Comparison of ENCODE assay signal across 26 mouse cellular contexts in the genomic region with DNA sequence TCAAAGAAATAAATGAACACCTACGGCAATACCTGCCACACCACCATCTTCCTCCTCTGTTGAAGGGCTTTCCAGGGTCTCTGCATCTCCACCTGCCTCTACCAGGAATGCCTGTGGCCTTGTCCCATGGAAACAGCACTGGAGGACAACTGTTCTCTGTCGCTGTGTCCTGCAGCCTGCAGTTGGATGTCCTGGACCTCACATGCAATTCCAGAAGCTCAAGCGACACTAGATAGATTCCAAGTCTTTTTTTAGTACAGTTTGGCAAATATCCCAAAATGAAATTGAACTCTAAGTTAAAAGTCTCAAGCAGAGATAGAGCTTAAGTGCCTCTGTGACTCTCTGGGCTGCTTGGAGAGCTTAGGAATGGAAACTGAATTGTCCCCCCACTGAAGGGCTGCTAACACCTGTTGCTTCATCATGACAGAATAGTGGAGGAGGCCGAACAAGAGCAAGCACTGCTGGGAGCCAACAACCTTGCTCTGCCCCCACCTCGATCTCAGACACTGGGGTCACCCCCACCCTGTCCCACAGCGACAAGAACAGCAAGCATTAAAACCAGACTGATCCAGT. TPM values are rescaled to one million over a fixed set of nuclear protein-coding genes. Genes with fewer than 3 reads are reported as not detected.
A peak's percentile ranks its signal among the peaks of the same experiment; 100 is the strongest.
DNase-seq lines count a peak whose midpoint lies in the region; ATAC-seq and TF ChIP-seq lines count a peak whose summit lies in the region.
"Had no signal": no experiment of that assay in that cellular context is flagged by ENCODE, and none has a peak within 500 bp of the region (broad histone marks: within the 10 kb centered on the region; RNA-seq: fewer than 3 reads in every experiment).

No protein-coding gene starts in this region.

- 0 out of 2 replicates have a peak, but pooled peaks have one; percentile 34 for ATAC-seq in lung, embryonic 16.5 days (ENCODE audit: low read depth)
- peak; percentile 81 for ATAC-seq in heart, postnatal 0 days (ENCODE audit: insufficient read depth, low read depth)
- no peak for ATAC-seq in stomach, postnatal 0 days (ENCODE audit: low FRiP score, low TSS enrichment)
- no peak for ATAC-seq in liver, postnatal 0 days
- ATAC-seq: CD4-positive, CD25-positive, alpha-beta regulatory T cell, adult 4 months; forebrain, postnatal 0 days; intestine, embryonic 15.5 days; Patski had no signal

- 0 out of 2 replicates have a peak, but pooled peaks cover 2% of the 10 kb centered on the region for H3K4me1 ChIP-seq in lung, embryonic 16.5 days (replicated peaks; ENCODE audit: control insufficient read depth, insufficient read depth, low read length)
- H3K4me1 ChIP-seq in heart, postnatal 0 days (ENCODE audit: control insufficient read depth, insufficient read depth), result peaks cover 21% of the 10 kb centered on the region
- H3K4me1 ChIP-seq in stomach, postnatal 0 days (replicated peaks; ENCODE audit: control insufficient read depth, insufficient read depth), result no peaks in the 10 kb centered on the region
- no peaks in the 10 kb centered on the region for H3K4me1 ChIP-seq in liver, postnatal 0 days (ENCODE audit: insufficient read depth)
- H3K4me1 ChIP-seq: embryonic facial prominence, embryonic 15.5 days; forebrain, embryonic 10.5 days; hindbrain, embryonic 15.5 days; intestine, embryonic 15.5 days had no signal

- H3K4me2 ChIP-seq in lung, embryonic 16.5 days (ENCODE audit: low read depth, low read length), result no peak overlapping the region
- peak overlapping the region; percentile 49 for H3K4me2 ChIP-seq in heart, postnatal 0 days (ENCODE audit: low read depth, low read length)
- H3K4me2 ChIP-seq in stomach, postnatal 0 days (replicated peaks; ENCODE audit: low read depth), result no peak overlapping the region
- H3K4me2 ChIP-seq in liver, postnatal 0 days (ENCODE audit: low read depth, low read length), result no peak overlapping the region
- H3K4me2 ChIP-seq: embryonic facial prominence, embryonic 15.5 days; hindbrain, embryonic 15.5 days; intestine, embryonic 15.5 days; kidney, embryonic 15.5 days; midbrain, embryonic 11.5 days had no signal

- intact Hi-C loops in gastrocnemius, adult 2 months (cut with DNase I), result no loop called here

- H3K36me3 ChIP-seq in lung, embryonic 16.5 days (ENCODE audit: control insufficient read depth, insufficient read depth, low read length), result no peaks in the 10 kb centered on the region
- peaks cover 5% of the 10 kb centered on the region; the same call in 1 of the 2 replicates for H3K36me3 ChIP-seq in heart, postnatal 0 days (replicated peaks; ENCODE audit: control insufficient read depth, insufficient read depth, low read length)
- H3K36me3 ChIP-seq in stomach, postnatal 0 days (ENCODE audit: control insufficient read depth, insufficient read depth, low read length), result no peaks in the 10 kb centered on the region
- H3K36me3 ChIP-seq in liver, postnatal 0 days (replicated peaks; ENCODE audit: insufficient read depth, low read length), result no peaks in the 10 kb centered on the region
- H3K36me3 ChIP-seq: embryonic facial prominence, embryonic 15.5 days; forebrain, embryonic 10.5 days; hindbrain, embryonic 15.5 days; intestine, embryonic 15.5 days; kidney, embryonic 15.5 days had no signal

- TF ChIP-seq EP300 in heart, postnatal 0 days (IDR thresholded peaks at IDR 0.05; ENCODE audit: low read depth), result peak; percentile 42; the same call in 1 of the 2 replicates
- no peak for TF ChIP-seq EP300 in stomach, postnatal 0 days (optimal IDR thresholded peaks at IDR 0.05)
- TF ChIP-seq EP300 in liver, postnatal 0 days (IDR thresholded peaks at IDR 0.05; ENCODE audit: low read depth), result no peak

- H3K27ac ChIP-seq in gastrocnemius, adult 2 months, result no peak overlapping the region; the same call in 1 of the 2 replicates
- no peak overlapping the region for H3K27ac ChIP-seq in lung, embryonic 16.5 days (ENCODE audit: low read length)
- H3K27ac ChIP-seq in heart, postnatal 0 days (ENCODE audit: low read depth), result peak overlapping the region; percentile 91
- H3K27ac ChIP-seq in stomach, postnatal 0 days (replicated peaks), result no peak overlapping the region
- no peak overlapping the region for H3K27ac ChIP-seq in liver, postnatal 0 days (ENCODE audit: low read depth)
- H3K27ac ChIP-seq: embryonic facial prominence, embryonic 15.5 days; forebrain, embryonic 10.5 days; hindbrain, embryonic 15.5 days; intestine, embryonic 15.5 days; kidney, embryonic 15.5 days had no signal

- H3K9me3 ChIP-seq in lung, embryonic 16.5 days (ENCODE audit: control insufficient read depth, low read length), result no peaks in the 10 kb centered on the region
- no peaks in the 10 kb centered on the region for H3K9me3 ChIP-seq in heart, postnatal 0 days (replicated peaks; ENCODE audit: control insufficient read depth, low read length)
- no peaks in the 10 kb centered on the region for H3K9me3 ChIP-seq in stomach, postnatal 0 days (ENCODE audit: control insufficient read depth, low read length)
- no peaks in the 10 kb centered on the region for H3K9me3 ChIP-seq in liver, postnatal 0 days (ENCODE audit: low read length)
- H3K9me3 ChIP-seq: embryonic facial prominence, embryonic 15.5 days; forebrain, embryonic 10.5 days; hindbrain, embryonic 15.5 days; intestine, embryonic 15.5 days; kidney, embryonic 15.5 days had no signal

- DNase-seq in gastrocnemius, adult 2 months, result no peak
- DNase-seq in gastrocnemius, adult 8-10 months (ENCODE audit: low spot score in 2 of 2), result no peak
- no peak for DNase-seq in lung, postnatal 10 days
- DNase-seq in heart, postnatal 0 days (ENCODE audit: low spot score), result peak; percentile 79
- DNase-seq in stomach, postnatal 0 days (ENCODE audit: low spot score), result no peak
- DNase-seq in liver, postnatal 0 days, result no peak
- DNase-seq in spleen, postnatal 10 days (ENCODE audit: low spot score in 2 of 2), result no peak
- DNase-seq: adrenal gland, adult 8-10 months; cerebellum, postnatal 10 days; forebrain, postnatal 0 days; layer of hippocampus, postnatal 36 days; liver; spleen, adult 18-20 months; thymus, adult 18-20 months; thymus, postnatal 4 days had no signal

- TF ChIP-seq CTCF in gastrocnemius, adult 2 months (IDR thresholded peaks at IDR 0.05), result no peak
- no peak for TF ChIP-seq CTCF in heart, postnatal 0 days (IDR thresholded peaks at IDR 0.05; ENCODE audit: low read depth)
- TF ChIP-seq CTCF in stomach, postnatal 0 days (IDR thresholded peaks at IDR 0.05; ENCODE audit: low read depth), result no peak
- TF ChIP-seq CTCF in liver, postnatal 0 days (IDR thresholded peaks at IDR 0.05; ENCODE audit: low read depth), result no peak

- H3K27me3 ChIP-seq in lung, embryonic 16.5 days (ENCODE audit: control insufficient read depth, insufficient read depth, low read depth, low read length), result no peaks in the 10 kb centered on the region
- H3K27me3 ChIP-seq in heart, postnatal 0 days (ENCODE audit: control insufficient read depth, insufficient read depth, low read length), result no peaks in the 10 kb centered on the region
- no peaks in the 10 kb centered on the region for H3K27me3 ChIP-seq in stomach, postnatal 0 days (ENCODE audit: control insufficient read depth, insufficient read depth, low read length)
- H3K27me3 ChIP-seq in liver, postnatal 0 days (ENCODE audit: insufficient read depth, low read length), result no peaks in the 10 kb centered on the region
- H3K27me3 ChIP-seq: embryonic facial prominence, embryonic 15.5 days; hindbrain, embryonic 15.5 days; intestine, embryonic 15.5 days; kidney, embryonic 15.5 days had no signal

- H3K9ac ChIP-seq in lung, embryonic 16.5 days (ENCODE audit: low read length), result no peak overlapping the region
- H3K9ac ChIP-seq in heart, postnatal 0 days (replicated peaks; ENCODE audit: low read depth, low read length), result 0 out of 2 replicates have a peak overlapping the region, but pooled peaks have one; percentile 20
- no peak overlapping the region for H3K9ac ChIP-seq in stomach, postnatal 0 days (ENCODE audit: low read length)
- H3K9ac ChIP-seq in liver, postnatal 0 days (replicated peaks), result no peak overlapping the region
- H3K9ac ChIP-seq: embryonic facial prominence, embryonic 15.5 days; forebrain, postnatal 0 days; hindbrain, embryonic 15.5 days; intestine, embryonic 15.5 days; kidney, embryonic 15.5 days had no signal

- WGBS in lung, embryonic 16.5 days, result 37% methylated on average over 6 of the region's 6 CpGs
- WGBS in heart, postnatal 0 days, result 24% methylated on average over 6 of the region's 6 CpGs
- WGBS in stomach, postnatal 0 days, result 50% methylated on average over 6 of the region's 6 CpGs
- 58% methylated on average over 6 of the region's 6 CpGs for WGBS in liver, postnatal 0 days (ENCODE audit: insufficient replicate concordance)

- H3K4me3 ChIP-seq in gastrocnemius, adult 2 months, result peak overlapping the region; percentile 5; the same call in 1 of the 2 replicates
- H3K4me3 ChIP-seq in lung, embryonic 16.5 days (ENCODE audit: low read length), result no peak overlapping the region
- H3K4me3 ChIP-seq in heart, postnatal 0 days (ENCODE audit: low read depth, low read length), result peak overlapping the region; percentile 33
- no peak overlapping the region for H3K4me3 ChIP-seq in stomach, postnatal 0 days (ENCODE audit: low read depth, low read length)
- H3K4me3 ChIP-seq in liver, postnatal 0 days (ENCODE audit: low read depth, low read length), result no peak overlapping the region
- H3K4me3 ChIP-seq: embryonic facial prominence, embryonic 15.5 days; forebrain, embryonic 10.5 days; hindbrain, embryonic 15.5 days; intestine, embryonic 15.5 days; kidney, embryonic 15.5 days; myocyte had no signal

RNA-seq across cellular contexts. Expression of a gene that starts 22.9 kb away (rescaled TPM):
- total RNA-seq in gastrocnemius, adult 2 months (2021), result under 1 TPM; 0.25 to 0.54 TPM
- total RNA-seq in gastrocnemius, adult 8-10 months (2022), result under 1 TPM in 1 of 4 experiments, not detected in 3; 0.11 TPM
- 6.0 and 7.5 TPM in 2 replicates for polyA plus RNA-seq in lung, embryonic 16.5 days (2015; fragmentation: Nextera tagmentation; extraction: Ambion mirVana)
- 33.1 and 40.7 TPM in 2 replicates for total RNA-seq in heart, postnatal 0 days (2014; rRNA removed; ENCODE audit: low replicate concordance)
- 53.6 and 61.0 TPM in 2 replicates for polyA plus RNA-seq in heart, postnatal 0 days (2015; fragmentation: Nextera tagmentation; extraction: Ambion mirVana)
- 0.05 and 0.23 TPM in 2 replicates for polyA plus RNA-seq in stomach, postnatal 0 days (2015; fragmentation: Nextera tagmentation; extraction: Ambion mirVana)
- polyA plus RNA-seq in liver, postnatal 0 days (2015; fragmentation: Nextera tagmentation; extraction: Ambion mirVana), result 0.07 TPM in 1 of 2 replicates, not detected in the other
- total RNA-seq: adrenal gland, adult 8-10 months had no signal
- polyA plus RNA-seq: CD4-positive, CD25-positive, alpha-beta regulatory T cell, adult 4 months; neural tube, embryonic 14.5 days; Patski had no signal

Comparison
In these comparisons a context has a peak if more than half of its experiments do, and no peak if none do; other contexts are left out.
1. H3K4me3 ChIP-seq: peak in gastrocnemius, adult 2 months (single experiment) and heart, postnatal 0 days (single experiment); none in lung, embryonic 16.5 days (single experiment), stomach, postnatal 0 days (single experiment) and liver, postnatal 0 days (single experiment).
2. ATAC-seq: peak in lung, embryonic 16.5 days (single experiment) and heart, postnatal 0 days (single experiment); none in stomach, postnatal 0 days (single experiment) and liver, postnatal 0 days (single experiment).